Mouse (Mus musculus): ENCODE measurements around the gene Ppp1r18. TPM values are rescaled to one million over a fixed set of nuclear protein-coding genes. Genes with fewer than 3 reads are reported as not detected.
A peak's percentile ranks its signal among the peaks of the same experiment; 100 is the strongest.

The Ppp1r18 gene
- polyA plus RNA-seq, 1 experiment from 2014 or later = 27.6 TPM

DNA sequence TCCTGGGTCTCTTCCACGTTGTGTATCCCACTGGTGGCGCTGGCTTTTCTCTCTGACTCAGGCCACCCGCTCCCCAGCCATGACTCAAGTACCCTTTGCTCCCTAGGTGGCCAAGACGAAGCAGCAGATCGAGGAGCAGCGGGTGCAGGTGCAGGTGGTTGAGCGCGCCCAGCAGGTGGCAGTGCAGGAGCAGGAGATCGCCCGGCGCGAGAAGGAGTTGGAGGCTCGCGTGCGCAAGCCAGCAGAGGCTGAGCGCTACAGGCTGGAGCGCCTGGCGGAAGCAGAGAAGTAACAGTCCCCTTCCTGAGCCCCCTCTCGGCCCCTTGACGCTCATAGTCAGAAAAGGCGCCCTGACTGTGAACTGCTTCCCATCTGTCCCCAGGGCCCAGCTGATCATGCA, 35.7 kb upstream of the Ppp1r18 start:
- Histone ChIP-seq H3K36me3 (peaks cover 71% of the 10 kb centered on the region), H3K4me1 (peaks cover 30% of the 10 kb centered on the region), H3K9me3 (no peaks in the 10 kb centered on the region), H3K4me3 (peak overlapping the region; percentile 16; the same call in 1 of the 2 replicates), H3K4me2 (replicated peaks) (peak overlapping the region; percentile 48), H3K9ac (peak overlapping the region; percentile 39; the same call in 1 of the 2 replicates), H3K27ac (no peak overlapping the region), H3K27me3 (no peaks in the 10 kb centered on the region)
- ATAC-seq (ENCODE audit: low FRiP score, low read depth) = peak; percentile 75
- 2% methylated on average over 21 of the region's 21 CpGs for WGBS

DNA sequence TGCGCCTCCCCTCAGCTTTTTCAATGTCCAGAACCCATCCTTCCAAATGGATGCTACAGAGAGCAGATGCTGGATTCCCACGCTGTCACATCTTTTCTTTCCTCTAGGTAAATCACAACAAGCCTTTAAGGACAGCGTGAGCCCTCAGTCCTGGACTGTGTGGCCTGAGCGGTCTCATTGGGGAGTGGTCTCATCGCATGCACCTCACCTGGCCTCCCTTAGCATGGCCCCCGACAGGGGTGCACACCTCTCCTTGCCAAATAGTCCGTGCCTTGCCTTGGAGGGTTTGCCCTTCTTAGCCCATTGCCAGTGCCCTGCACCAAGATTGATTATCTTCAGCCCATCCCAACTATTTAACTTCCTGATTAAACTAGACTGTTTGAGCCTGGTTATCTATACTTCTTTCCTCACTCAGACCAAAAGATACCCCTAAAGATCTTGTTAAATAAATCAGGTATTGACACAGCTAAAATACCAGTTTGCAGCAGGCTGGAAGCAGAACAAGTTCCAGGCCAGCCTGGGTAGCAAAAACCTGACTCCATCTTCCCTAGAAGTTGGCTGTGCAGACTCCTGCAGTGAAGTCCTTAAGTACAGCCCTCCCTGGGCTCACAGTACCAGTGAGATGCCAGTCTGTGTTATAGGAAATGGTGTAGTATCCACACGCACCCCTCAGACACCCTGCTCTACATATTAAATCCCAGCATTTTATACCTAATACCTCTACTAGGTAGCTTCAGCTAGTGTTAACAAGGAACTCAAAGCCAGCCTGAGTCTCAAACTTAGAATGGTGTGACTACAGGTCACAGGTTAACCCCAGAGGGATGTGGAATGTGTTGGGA, 32.8 kb upstream of the Ppp1r18 start:
- ATAC-seq (ENCODE audit: low FRiP score, low read depth) = no peak
- Histone ChIP-seq H3K9ac (no peak overlapping the region), H3K4me2 (replicated peaks) (no peak overlapping the region), H3K27ac (no peak overlapping the region), H3K4me1 (peaks cover 47% of the 10 kb centered on the region), H3K4me3 (no peak overlapping the region), H3K9me3 (no peaks in the 10 kb centered on the region), H3K36me3 (peaks cover 64% of the 10 kb centered on the region), H3K27me3 (no peaks in the 10 kb centered on the region)
- 60% methylated on average over 8 of the region's 8 CpGs for WGBS

- no peak for ATAC-seq (ENCODE audit: low FRiP score, low read depth)
- no peak overlapping the region for H3K27ac ChIP-seq
- H3K4me1 ChIP-seq = peaks cover 47% of the 10 kb centered on the region
- WGBS = 24% methylated on average over 5 of the region's 5 CpGs
- no peaks in the 10 kb centered on the region for H3K9me3 ChIP-seq
- no peak overlapping the region; the same call in 1 of the 2 replicates for H3K4me3 ChIP-seq
- peaks cover 58% of the 10 kb centered on the region for H3K36me3 ChIP-seq
- H3K27me3 ChIP-seq = no peaks in the 10 kb centered on the region
- H3K4me2 ChIP-seq (replicated peaks) = no peak overlapping the region
- H3K9ac ChIP-seq = no peak overlapping the region
These were observed 32.1 kb upstream of the Ppp1r18 start for GRCm38 (mm10) chr17:35833239-35833751.

GRCm38 (mm10) chr17:35833894-35834293, 31.5 kb upstream of the Ppp1r18 start:
- Histone ChIP-seq H3K4me3 (peak overlapping the region; percentile 76; the same call in 1 of the 2 replicates), H3K9ac (peak overlapping the region; percentile 13; the same call in 1 of the 2 replicates), H3K36me3 (peaks cover 58% of the 10 kb centered on the region), H3K4me1 (peaks cover 47% of the 10 kb centered on the region), H3K9me3 (no peaks in the 10 kb centered on the region), H3K27ac (no peak overlapping the region), H3K27me3 (no peaks in the 10 kb centered on the region), H3K4me2 (replicated peaks) (peak overlapping the region; percentile 80)
- ATAC-seq (ENCODE audit: low FRiP score, low read depth) = no peak
- WGBS = 58% methylated on average over 5 of the region's 5 CpGs

DNA sequence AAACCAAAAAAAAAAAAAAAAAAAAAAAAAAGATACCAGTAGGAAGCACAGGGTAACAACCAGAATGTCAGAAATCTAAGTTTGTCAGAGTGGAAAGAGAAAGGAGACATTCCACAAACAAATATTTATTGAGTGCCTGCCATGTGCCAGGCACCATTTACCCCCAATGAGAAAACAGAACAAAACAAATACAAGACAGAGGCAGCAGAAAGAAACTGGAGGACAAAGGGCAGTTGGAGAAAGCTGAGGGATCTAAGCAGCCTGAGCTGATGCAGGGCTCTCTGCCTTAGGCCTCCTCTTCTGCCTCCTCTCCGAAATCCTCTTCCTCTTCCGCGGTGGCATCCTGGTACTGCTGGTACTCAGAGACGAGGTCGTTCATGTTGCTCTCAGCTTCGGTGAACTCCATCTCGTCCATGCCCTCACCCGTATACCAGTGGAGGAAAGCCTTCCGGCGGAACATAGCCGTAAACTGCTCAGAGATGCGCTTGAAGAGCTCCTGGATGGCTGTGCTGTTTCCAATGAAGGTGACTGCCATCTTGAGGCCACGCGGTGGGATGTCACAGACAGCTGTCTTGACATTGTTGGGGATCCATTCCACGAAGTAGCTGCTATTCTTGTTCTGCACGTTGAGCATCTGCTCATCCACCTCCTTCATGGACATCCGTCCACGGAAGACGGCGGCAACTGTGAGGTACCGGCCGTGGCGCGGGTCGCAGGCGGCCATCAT, 30.5 kb upstream of the Ppp1r18 start:
- peak overlapping the region; percentile 76 for H3K4me3 ChIP-seq
- H3K27me3 ChIP-seq = no peaks in the 10 kb centered on the region
- no peaks in the 10 kb centered on the region for H3K9me3 ChIP-seq
- H3K36me3 ChIP-seq = peaks cover 58% of the 10 kb centered on the region
- ATAC-seq (ENCODE audit: low FRiP score, low read depth) = no peak
- H3K4me1 ChIP-seq = peaks cover 52% of the 10 kb centered on the region
- WGBS = 77% methylated on average over 26 of the region's 26 CpGs
- H3K27ac ChIP-seq = no peak overlapping the region
- H3K4me2 ChIP-seq (replicated peaks) = peak overlapping the region; percentile 80
- H3K9ac ChIP-seq = peak overlapping the region; percentile 98

DNA sequence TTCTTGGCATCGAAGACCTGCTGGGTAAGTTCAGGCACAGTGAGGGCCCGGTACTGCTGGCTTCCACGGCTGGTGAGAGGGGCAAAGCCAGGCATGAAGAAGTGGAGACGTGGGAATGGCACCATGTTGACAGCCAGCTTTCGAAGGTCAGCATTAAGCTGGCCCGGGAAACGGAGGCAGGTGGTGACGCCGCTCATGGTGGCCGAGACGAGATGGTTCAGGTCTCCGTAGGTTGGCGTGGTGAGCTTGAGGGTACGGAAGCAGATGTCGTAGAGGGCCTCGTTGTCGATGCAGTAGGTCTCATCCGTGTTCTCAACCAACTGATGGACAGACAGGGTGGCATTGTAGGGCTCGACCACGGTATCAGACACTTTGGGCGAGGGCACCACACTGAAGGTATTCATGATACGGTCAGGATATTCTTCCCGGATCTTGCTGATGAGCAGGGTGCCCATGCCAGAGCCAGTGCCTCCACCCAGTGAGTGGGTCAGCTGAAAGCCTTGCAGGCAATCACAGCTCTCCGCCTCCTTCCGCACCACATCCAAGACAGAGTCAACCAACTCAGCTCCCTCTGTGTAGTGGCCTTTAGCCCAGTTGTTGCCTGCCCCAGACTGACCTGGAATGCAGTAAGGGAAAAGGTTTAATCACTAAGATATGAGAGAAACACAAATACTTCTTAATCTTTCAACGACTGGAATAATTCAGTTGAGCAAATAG, 29.8 kb upstream of the Ppp1r18 start:
- no peak for ATAC-seq (ENCODE audit: low FRiP score, low read depth)
- no peak overlapping the region for H3K27ac ChIP-seq
- peaks cover 58% of the 10 kb centered on the region for H3K36me3 ChIP-seq
- H3K9ac ChIP-seq = peak overlapping the region; percentile 98
- H3K9me3 ChIP-seq = no peaks in the 10 kb centered on the region
- H3K4me1 ChIP-seq = peaks cover 45% of the 10 kb centered on the region
- peak overlapping the region; percentile 76 for H3K4me3 ChIP-seq
- H3K4me2 ChIP-seq (replicated peaks) = peak overlapping the region; percentile 80
- 77% methylated on average over 26 of the region's 26 CpGs for WGBS
- no peaks in the 10 kb centered on the region for H3K27me3 ChIP-seq

- WGBS = 8% methylated on average over 24 of the region's 24 CpGs
- H3K36me3 ChIP-seq = peaks cover 51% of the 10 kb centered on the region
- no peak for ATAC-seq (ENCODE audit: low FRiP score, low read depth)
These were observed 29.0 kb upstream of the Ppp1r18 start for GRCm38 (mm10) chr17:35836178-35836965.

DNA sequence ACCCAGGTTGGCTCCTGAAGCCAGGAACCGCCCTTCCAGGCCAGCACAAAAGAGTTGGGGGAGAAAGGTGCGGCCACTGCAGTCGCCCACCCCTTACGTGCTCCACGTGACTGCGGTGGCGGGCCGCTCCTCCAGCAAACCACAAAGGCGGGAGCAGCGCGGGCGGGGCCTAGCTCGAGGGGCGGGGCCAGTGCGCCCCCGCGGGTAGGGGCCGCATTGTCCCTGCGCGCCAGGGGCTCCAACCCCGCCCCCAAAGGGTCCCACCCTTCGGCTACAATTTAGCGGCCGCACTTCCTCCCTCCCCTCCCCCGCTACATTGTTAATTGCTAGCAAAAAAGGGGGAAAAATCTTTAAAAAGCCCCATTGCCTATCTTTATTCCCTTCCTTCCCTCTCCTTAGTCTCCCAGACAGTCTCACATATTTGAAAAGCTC, 28.4 kb upstream of the Ppp1r18 start:
- peak; percentile 24 for ATAC-seq (ENCODE audit: low FRiP score, low read depth)
- WGBS = 0% methylated on average over 25 of the region's 25 CpGs
- Histone ChIP-seq H3K9me3 (no peaks in the 10 kb centered on the region), H3K4me2 (replicated peaks) (peak overlapping the region; percentile 80), H3K9ac (peak overlapping the region; percentile 98), H3K4me3 (peak overlapping the region; percentile 76), H3K27ac (peak overlapping the region; percentile 97), H3K36me3 (peaks cover 47% of the 10 kb centered on the region), H3K4me1 (peaks cover 44% of the 10 kb centered on the region), H3K27me3 (no peaks in the 10 kb centered on the region)

More at GRCm38 (mm10) chr17:35836178-35836965, 29.0 kb upstream of the Ppp1r18 start:
- H3K27ac ChIP-seq = peak overlapping the region; percentile 97
- peak overlapping the region; percentile 98 for H3K9ac ChIP-seq
- peak overlapping the region; percentile 76 for H3K4me3 ChIP-seq
- H3K27me3 ChIP-seq = no peaks in the 10 kb centered on the region
- peaks cover 42% of the 10 kb centered on the region for H3K4me1 ChIP-seq
- no peaks in the 10 kb centered on the region for H3K9me3 ChIP-seq
- H3K4me2 ChIP-seq (replicated peaks) = peak overlapping the region; percentile 80

DNA sequence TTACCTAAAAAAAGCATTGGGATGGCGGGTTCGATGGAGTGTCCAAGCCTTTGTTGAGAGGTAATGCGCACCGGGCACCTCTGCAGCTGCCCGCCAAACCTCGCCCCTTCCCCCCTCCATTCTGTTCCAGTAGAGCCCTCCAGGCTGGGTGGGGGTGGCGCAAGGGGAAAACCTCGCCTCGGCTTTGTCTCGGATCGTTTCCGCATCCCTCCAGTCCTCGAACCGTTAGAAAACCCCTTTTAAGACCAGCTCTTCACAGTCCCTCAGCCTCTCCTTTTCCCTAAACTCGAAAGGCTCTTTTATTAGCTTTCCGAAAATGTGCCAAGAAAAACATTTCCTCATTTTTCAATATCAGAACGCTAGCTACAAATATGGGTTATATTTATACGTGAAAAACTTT, 27.9 kb upstream of the Ppp1r18 start:
- Histone ChIP-seq H3K9me3 (no peaks in the 10 kb centered on the region), H3K4me1 (peaks cover 49% of the 10 kb centered on the region), H3K27ac (peak overlapping the region; percentile 97), H3K36me3 (peaks cover 42% of the 10 kb centered on the region), H3K27me3 (no peaks in the 10 kb centered on the region), H3K4me2 (replicated peaks) (peak overlapping the region; percentile 80), H3K4me3 (peak overlapping the region; percentile 76), H3K9ac (peak overlapping the region; percentile 98)
- ATAC-seq (ENCODE audit: low FRiP score, low read depth) = no peak
- WGBS = 0% methylated on average over 18 of the region's 18 CpGs

GRCm38 (mm10) chr17:35838122-35838544, 27.3 kb upstream of the Ppp1r18 start, which contains the start of gene Tubb5:
Gene Tubb5, minus strand, starts transcription at chr17:35838306.
- H3K4me1 ChIP-seq = peaks cover 55% of the 10 kb centered on the region
- peak within 1 kb of the TSS; percentile 98 for H3K9ac ChIP-seq
- no peaks in the 10 kb centered on the region for H3K9me3 ChIP-seq
- WGBS = 1% methylated on average over 29 of the region's 29 CpGs
- peak; percentile 81 for ATAC-seq (ENCODE audit: low FRiP score, low read depth)
- peak within 1 kb of the TSS; percentile 97 for H3K27ac ChIP-seq
- H3K4me2 ChIP-seq (replicated peaks) = peak within 1 kb of the TSS; percentile 80
- H3K36me3 ChIP-seq = peaks cover 37% of the 10 kb centered on the region
- peak within 1 kb of the TSS; percentile 76 for H3K4me3 ChIP-seq
- no peaks in the 10 kb centered on the region for H3K27me3 ChIP-seq

GRCm38 (mm10) chr17:35838570-35838969, 26.8 kb upstream of the Ppp1r18 start:
- Histone ChIP-seq H3K27me3 (no peaks in the 10 kb centered on the region), H3K27ac (peak overlapping the region; percentile 97), H3K9ac (peak overlapping the region; percentile 58), H3K4me1 (peaks cover 51% of the 10 kb centered on the region), H3K4me2 (replicated peaks) (peak overlapping the region; percentile 80), H3K4me3 (peak overlapping the region; percentile 76), H3K36me3 (peaks cover 32% of the 10 kb centered on the region), H3K9me3 (no peaks in the 10 kb centered on the region)
- under 1% methylated on average over 5 of the region's 5 CpGs for WGBS
- no peak for ATAC-seq (ENCODE audit: low FRiP score, low read depth)

Measured in limb, embryonic 13.5 days (tissue).